Mouse (Mus musculus) c-Kit-positive CD71-negative TER-119-negative erythroid progenitor cells, embryonic 14.5 days (primary cell): ENCODE data around the gene Slfn1.
"Not testable (repeated sequence)": the region's sequence is repeated elsewhere in the genome, so short reads cannot be mapped to it uniquely, and the experiment has no call there.

Source experiments
- DNase-seq: peaks from one replicate; pipeline ENCODE4 v3.0.0-alpha.2; 2013; ENCODE audit warnings: low read depth

The Slfn1 gene

DNA sequence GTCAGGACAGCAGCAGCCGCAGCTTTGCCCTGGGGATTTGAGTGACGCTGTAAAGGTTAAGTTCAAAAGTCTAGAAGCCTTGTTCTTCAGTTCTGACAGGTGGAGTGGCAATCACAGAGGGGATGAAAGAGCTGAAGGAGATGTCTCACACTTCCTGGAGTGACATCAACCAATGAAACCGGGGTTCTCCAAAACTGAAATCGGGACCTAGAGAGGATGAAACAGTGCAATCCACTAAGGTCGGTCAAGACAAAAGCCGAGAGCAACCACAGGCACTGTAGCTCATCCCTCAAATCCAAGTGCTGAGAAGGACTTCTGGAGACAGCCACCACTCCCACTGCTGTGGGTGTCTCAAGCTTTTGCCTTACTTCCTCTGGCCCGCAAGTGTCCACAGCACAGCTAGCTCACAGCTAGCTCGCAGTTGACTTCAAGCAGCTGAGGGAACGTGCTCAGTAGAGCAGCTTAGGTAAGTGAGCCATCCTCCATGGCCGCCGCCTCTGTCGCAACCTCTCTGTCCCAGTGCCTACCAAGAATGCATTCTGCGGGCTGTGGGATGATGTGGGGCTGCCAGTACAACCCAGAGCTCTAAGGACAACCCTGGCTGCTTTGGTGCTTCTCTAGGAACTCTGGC is at the start of gene Slfn1:
TSS of gene Slfn1 (plus strand) at position 253 of the 631 bp plus-strand sequence.
- no peak for DNase-seq

DNA sequence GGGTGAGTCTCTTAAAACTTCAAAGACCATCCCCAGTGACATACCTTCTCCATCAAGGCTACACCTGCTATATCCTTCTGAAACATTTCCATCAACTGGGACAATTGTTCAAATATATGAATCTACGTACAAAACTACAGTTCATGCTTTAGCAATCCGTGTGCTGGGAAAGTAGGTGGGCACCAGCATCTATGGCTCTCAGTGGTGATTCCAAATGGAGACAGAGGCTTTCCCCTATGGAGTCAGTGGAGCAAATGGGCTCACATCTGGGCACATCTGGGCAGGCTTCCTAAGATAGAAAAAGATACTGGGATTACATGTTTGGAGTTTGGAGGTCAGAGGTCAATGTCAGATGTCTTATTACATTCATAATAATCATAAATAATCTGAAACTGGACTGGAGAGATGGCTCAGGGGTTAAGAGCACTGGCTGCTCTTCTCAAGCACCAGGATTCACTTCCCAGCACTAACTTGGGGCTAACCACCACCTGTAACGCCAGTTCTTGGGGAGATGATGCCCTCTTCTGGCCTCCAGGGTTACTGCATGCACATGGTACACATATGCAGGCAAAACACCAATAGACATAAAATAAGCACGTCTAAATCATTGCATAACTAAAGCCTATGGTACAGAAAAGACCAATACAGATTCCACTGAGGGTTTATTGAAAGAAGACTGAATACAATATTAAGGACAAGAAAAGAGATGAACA is 48.5 kb upstream of the Slfn1 start:
- no peak for DNase-seq

DNA sequence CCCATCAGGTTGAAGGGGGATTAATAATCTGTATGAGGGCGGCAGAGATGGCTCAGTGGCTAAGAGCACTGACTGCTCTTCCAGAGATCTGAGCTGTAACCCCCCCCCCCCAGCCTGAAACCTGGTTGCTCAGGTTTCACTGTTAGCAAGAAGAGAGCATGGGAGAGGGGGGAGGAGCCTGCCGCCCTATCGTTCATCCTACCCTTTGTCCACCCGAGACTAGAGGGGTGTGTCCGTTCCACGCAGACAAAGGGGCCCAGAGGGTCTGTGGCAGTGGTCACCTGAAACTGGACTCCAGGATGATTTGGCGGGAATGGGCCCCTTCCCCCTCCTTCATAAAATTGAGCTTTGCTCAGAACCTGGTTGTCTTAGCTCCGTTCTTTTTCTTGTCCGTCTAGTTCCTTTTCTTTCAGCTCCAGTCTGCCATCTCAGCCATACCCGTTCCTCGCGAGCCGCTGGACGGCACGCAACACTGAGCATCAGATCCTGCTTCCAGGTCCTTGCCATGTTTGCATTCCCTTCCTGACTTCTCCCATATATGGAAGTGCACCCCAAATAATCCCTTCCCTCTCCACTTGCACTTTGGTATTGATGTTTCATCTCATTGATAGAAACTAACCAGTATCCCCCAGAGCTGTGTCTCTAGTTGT is 46.2 kb upstream of the Slfn1 start:
- no peak for DNase-seq

DNA sequence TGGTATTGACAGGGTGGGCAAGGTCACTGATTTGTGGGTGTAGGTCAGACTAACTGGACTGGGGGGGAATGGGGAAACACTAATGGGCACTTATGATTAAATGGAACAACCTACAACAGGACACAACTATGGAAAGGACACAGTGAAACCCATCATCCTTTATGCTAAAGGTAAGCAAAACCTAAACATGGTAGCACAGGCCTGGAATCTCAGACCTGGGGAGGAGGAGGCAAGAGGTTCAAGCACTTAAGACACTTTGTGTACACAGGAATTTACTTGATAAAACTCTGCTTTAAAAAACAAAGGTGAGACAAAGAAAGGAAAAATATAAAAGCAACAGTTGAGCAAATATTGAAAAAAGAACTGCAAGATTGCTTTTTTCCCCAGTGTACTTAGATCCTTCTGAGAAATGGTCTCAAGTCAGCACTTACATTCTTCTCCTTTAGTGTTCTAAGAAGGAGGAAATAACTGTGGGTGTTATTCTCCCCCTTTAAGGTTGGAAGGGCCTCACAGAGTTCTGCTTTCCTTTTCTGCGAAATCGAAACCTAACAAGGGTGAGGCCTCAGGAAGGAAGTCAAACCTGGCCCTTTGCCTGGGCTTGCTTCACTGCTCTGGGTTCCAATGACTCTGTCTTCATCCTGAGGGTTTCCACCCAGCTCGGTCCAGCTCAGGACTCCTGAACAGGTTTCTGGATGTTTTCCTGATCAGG is 38.8 kb upstream of the Slfn1 start:
- peak; percentile 67 for DNase-seq

DNA sequence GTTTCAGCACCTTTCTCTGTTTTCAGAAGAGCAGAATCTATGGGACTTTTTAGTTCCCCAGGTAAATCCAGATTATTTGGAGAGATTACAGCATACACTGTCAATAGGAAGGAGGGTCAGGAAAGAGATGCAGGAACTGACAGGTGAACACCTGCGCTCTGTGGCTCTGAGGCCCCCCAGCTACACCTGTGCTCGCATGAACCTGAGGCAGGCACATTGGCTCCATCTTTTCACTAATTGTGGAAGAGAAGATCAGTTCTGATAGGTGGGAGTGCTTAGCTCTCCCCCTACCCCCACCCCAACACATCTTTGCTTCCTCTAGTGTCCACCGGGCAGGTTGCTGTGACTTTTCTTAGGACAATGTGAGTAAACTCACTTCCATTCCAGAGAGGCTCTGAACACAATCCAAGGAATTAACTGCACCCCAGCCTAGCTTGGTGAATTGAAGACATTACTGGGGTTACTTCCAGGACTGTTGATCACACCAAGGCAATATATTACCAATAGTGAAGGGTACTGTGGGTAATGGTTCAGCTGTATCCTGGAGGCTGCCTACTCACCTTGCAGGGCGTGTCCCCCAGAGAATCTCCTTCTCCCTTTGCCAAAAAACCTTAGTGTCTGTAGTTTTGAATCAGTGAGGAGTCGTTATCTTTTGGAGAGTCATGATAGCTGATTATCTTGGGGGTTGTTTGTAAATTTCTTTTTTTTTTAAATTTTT is 38.1 kb upstream of the Slfn1 start:
- DNase-seq: no peak

DNA sequence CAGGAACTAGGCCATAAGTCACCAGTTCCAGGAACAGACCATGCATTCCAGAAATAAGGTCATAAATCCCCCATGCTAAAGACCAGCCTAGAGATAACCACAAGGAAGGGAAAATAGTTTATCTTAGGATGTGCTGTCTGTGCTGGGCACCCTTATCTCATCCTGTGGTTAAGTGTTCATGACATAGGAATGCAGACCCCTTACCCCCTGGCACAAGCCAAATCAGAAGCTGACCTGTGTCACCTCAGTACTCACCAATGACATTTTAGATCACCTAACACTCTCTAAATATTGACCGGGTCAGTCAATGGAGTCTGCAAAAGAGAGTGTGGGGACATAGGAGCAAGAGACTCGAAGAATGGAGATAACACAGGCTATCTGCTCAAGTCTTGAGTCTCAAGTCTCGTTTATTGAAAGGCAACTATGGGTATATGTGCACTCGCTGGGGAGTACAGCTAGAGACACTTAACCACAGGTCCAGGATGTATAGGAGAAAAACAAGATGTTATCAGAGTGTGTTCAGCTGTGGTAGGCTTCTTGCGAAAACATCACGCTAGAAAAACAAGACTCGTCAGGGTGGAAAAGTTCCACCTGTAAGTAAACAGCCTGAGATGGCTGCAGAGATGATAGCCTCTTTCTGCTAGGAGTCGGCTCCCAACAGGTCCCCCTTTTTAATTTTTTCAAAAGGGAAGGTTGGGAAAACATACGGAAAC is 37.0 kb upstream of the Slfn1 start:
- DNase-seq: no peak

DNA sequence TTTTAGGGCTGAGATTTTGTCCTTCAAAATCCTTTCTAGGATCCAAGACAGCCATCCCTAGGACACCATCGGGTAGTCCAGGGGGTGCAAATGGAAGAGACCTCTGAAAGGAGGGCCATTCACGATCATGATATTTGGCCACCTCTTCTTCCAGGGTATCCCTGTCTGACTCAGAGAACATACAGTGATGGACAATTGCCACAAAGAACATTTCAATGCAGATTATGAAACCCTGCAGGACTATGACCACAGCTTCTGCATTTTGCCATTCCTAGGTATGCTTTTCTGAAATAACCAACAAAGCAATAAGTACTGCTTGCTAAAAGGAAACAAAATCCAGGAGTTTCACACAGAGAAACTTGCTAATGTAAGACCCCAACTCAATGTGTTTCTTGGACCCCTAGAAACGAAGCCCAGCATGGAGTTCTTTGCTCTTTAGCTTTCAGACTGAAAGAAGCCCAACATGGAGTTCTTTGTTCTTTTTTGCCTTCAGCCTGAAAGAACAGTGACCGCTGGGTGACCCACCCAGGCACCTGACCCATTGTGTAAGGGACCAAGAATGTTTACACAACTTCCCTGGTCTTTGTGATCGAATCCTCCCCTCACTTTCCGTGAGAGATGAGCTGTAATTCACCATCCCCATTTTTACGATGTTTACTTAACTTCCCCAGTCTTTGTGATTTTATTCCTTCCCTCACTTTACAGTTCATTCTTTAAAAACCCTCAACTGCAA is 33.7 kb upstream of the Slfn1 start:
- no peak for DNase-seq

DNA sequence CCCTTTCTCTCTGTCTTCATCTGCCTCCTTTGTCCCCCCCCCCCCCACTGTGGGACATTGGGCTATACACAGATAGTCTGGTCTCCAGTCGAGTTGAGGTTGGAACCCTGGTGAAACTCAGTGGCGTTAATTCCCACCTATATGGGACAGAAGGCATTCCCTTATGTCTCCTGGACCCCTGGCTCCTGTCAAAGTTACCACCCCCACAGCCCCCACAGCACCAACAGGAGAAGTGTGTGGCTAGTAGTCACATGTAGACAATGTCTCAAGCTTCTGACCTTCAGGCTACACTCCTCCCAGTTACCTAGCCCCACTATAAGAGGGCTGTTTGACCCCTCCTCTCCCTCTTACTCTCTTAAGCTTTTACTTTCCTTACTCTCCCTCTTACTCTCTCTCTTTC is 32.5 kb upstream of the Slfn1 start:
- no peak for DNase-seq

DNA sequence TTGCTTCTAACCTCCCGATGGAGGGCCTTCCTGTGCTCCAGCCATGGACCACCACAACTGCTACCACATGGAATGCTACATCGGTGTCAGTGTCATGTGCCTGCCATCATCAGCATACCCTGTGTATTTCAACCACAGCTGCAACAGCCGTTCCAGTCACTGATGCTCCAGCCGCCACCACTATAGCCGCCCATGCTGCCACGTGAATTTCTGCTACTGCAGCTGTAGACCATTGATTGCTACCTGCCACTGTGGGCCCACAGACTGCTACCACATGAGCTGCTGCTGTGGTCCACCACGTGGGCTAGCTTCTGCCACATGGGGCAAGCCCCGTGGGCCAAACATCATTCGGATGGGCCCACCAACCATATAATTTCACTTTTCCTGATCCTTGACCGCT is 31.9 kb upstream of the Slfn1 start:
- DNase-seq: no peak

DNA sequence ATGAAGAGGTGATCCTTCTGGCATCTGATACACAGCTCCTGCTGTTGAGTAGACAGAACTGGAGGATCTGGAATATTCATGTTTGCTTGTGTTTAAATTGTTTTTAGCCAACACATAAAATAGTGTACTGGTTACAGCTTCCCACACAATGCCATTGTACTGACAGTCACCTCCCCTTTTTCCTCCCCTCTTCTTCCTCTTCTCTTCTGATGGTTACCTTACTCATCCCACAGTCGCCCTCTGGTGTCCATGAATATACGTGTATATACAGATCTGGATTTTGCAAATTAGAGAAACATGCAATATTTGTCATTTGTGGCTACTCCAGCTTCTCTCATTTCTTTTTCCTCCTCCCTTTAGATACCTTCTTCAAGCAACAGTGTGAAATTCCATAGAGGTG is 1.5 kb upstream of the Slfn1 start:
- peak; percentile 56 for DNase-seq

DNA sequence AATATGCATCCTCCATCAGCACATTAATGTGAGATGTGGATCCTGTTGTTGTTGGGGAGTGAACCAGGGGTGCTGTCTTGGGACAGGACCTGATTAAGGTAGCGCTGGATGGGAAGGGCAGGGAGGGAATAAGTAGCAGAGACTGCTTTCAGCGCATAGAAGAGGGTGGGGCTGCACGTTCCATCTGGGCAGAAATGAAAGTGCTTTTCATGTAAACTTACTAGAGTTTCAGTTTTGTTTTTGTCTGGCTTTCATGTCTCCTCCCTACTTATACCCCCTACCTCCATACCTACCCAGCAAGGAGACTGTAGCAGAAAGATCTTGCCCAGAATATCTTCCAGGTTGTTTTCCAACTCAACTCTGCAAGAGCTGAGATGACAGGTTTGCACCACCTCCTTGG is 1.4 kb downstream of the Slfn1 start:
- DNase-seq: no peak

DNA sequence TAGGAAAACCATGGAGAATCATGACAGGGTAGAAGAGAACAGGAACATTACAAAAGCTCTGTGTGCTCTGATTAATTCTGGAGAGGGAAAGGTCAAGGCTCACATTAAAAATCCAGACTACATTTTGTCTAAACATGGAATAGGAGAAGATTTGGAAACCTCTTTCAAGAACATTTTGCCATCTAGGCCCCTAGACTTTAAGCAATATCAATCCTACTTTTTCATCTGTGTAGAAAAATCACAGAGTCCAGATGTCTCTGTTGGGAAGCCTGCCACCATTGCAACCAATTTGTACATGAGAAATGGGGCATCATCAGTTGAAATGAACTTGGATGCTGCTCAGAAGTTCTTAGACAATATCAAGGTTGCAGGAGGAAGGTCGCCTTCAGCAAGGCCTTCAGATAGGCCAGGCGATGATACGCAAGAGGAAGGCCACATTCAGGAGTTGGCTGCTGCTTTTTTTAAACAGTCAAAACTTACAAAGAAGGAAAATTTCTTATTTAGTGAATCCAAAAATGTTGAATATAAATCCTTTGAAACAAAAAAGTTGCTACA is 4.6 kb downstream of the Slfn1 start:
- no peak for DNase-seq

DNA sequence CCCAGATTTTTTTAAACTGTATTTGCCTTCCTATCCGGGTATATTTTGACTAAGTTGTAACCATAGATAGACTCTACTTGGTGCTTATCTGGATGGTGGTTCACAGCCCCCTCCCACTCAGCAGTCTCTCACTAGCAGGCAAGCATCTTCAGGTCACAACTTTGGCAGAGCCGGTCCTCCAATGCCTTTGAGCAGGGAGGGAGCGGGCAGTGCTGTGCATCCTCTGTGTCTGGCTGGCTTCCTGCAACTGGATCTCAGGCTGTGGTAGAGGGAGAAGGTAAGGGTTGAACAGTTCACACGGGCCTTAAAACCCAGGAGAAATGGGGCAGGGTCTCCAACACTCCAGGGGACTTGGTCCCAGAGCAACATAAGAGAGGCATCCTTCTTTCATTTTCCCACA is 6.5 kb downstream of the Slfn1 start:
- no peak for DNase-seq

DNA sequence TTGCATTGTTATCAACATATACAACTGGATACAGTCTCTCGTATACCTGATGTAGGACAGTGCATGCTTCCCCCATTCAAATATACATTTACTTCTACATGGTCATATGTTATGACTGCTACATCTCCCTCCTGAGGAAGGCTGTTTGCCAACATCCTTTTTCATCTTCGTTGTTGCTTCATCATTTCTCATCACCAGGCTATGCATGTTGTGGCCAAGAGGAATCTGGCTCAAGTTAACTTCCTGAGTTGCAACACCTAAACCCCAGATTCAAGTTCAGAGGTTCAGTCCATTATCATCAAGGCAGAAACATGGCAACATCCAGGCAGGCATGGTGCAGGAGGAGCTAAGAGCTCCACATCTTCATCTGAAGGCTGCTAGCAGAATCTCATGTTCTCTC is 8.3 kb downstream of the Slfn1 start:
- DNase-seq: no peak

DNA sequence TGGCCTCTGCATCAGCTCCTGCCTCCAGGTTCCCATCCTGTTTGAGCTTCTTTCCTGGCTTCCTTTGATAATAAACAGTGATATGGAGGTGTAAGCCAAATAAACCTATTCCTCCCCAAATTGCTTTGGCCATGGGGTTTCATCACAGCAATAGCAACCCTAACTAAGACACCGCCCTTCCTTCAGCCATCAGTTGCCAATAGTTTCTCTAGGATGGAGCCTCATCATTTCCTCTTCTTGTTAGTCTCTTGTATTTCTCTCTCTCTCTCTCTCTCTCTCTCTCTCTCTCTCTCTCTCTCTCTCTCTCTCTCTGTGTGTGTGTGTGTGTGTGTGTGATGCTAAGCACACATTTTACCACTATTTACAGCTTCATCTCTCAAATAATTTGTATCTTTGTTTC is 9.0 kb downstream of the Slfn1 start:
- DNase-seq: not testable (repeated sequence)

DNA sequence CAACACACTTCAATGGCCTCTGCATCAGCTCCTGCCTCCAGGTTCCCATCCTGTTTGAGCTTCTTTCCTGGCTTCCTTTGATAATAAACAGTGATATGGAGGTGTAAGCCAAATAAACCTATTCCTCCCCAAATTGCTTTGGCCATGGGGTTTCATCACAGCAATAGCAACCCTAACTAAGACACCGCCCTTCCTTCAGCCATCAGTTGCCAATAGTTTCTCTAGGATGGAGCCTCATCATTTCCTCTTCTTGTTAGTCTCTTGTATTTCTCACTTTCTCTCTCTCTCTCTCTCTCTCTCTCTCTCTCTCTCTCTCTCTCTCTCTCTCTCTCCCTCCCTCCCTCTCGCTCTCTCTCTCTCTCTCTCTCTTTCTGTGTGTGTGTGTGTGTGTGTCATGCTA is 20.6 kb downstream of the Slfn1 start:
- DNase-seq: not testable (repeated sequence)

DNA sequence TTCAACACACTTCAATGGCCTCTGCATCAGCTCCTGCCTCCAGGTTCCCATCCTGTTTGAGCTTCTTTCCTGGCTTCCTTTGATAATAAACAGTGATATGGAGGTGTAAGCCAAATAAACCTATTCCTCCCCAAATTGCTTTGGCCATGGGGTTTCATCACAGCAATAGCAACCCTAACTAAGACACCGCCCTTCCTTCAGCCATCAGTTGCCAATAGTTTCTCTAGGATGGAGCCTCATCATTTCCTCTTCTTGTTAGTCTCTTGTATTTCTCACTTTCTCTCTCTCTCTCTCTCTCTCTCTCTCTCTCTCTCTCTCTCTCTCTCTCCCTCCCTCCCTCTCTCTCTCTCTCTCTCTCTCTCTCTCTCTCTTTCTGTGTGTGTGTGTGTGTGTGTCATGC is 32.3 kb downstream of the Slfn1 start:
- DNase-seq: not testable (repeated sequence)
